In the genomic region with DNA sequence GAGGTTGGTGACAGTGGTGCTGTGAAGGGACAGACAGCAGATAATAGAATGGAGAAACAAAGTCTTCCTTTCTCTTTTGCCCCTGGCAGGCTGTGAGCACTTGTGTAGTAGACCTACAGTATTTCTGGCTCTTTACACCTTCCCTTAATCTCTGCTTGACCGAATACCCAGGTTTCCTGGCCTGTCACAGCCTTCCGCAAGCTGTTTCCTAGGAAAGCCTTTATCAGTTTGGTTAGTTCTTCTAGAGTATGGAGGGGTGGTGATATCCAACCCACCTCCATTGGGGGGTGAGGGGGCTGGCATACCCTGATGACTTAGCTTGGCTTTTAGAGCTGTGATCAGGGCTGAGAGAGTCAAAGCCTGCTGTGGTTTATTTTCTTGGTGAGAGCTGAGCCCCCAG, we compare ENCODE assay signal across 15 mouse cellular contexts. TPM values are rescaled to one million over a fixed set of nuclear protein-coding genes. Genes with fewer than 3 reads are reported as not detected.
DNase-seq lines count a peak whose midpoint lies in the region; ATAC-seq and TF ChIP-seq lines count a peak whose summit lies in the region.
"Had no signal": no experiment of that assay in that cellular context is flagged by ENCODE, and none has a peak within 500 bp of the region (broad histone marks: within the 10 kb centered on the region; RNA-seq: fewer than 3 reads in every experiment).

No protein-coding gene starts in this region.

- H3K9me3 ChIP-seq in heart, embryonic 14.5 days (ENCODE audit: control insufficient read depth, low read length), result no peaks in the 10 kb centered on the region
- no peaks in the 10 kb centered on the region for H3K9me3 ChIP-seq in liver, embryonic 11.5 days (ENCODE audit: control insufficient read depth, low read length)
- H3K9me3 ChIP-seq in neural tube, embryonic 12.5 days, result no peaks in the 10 kb centered on the region
- H3K9me3 ChIP-seq in neural tube, embryonic 15.5 days (replicated peaks), result no peaks in the 10 kb centered on the region
- H3K9me3 ChIP-seq: embryonic facial prominence, embryonic 13.5 days; G1E; midbrain, embryonic 13.5 days had no signal

- no peaks in the 10 kb centered on the region for H3K36me3 ChIP-seq in heart, embryonic 14.5 days (ENCODE audit: control insufficient read depth, insufficient read depth, low read length)
- no peaks in the 10 kb centered on the region for H3K36me3 ChIP-seq in liver, embryonic 11.5 days (ENCODE audit: control insufficient read depth, insufficient read depth, low read length)
- H3K36me3 ChIP-seq in neural tube, embryonic 12.5 days, result no peaks in the 10 kb centered on the region
- no peaks in the 10 kb centered on the region for H3K36me3 ChIP-seq in neural tube, embryonic 15.5 days
- no peaks in the 10 kb centered on the region for H3K36me3 ChIP-seq in thymus, adult 2 months (ENCODE audit: control insufficient read depth, insufficient read depth, low read length)
- H3K36me3 ChIP-seq: embryonic facial prominence, embryonic 13.5 days; G1E; midbrain, embryonic 13.5 days had no signal

- no peak for TF ChIP-seq POLR2A in thymus, adult 2 months (IDR thresholded peaks at IDR 0.05; ENCODE audit: control insufficient read depth, extremely low read depth, insufficient read depth, low read length, poor library complexity)

- H3K4me1 ChIP-seq in heart, embryonic 14.5 days (ENCODE audit: control insufficient read depth in 2 of 2, insufficient read depth in 2 of 2, low read length in 2 of 2), result peaks cover 0 to 2% of the 10 kb centered on the region in 2 experiments; a peak in 2 of 4 replicates
- no peaks in the 10 kb centered on the region for H3K4me1 ChIP-seq in liver, embryonic 11.5 days (replicated peaks; ENCODE audit: control insufficient read depth, insufficient read depth, low read length)
- H3K4me1 ChIP-seq in neural tube, embryonic 12.5 days, result peaks cover 6% of the 10 kb centered on the region; the same call in 1 of the 2 replicates
- peaks cover 11% of the 10 kb centered on the region for H3K4me1 ChIP-seq in neural tube, embryonic 15.5 days
- no peaks in the 10 kb centered on the region for H3K4me1 ChIP-seq in thymus, adult 2 months (replicated peaks; ENCODE audit: control insufficient read depth, insufficient read depth, low read length)

- no peak for DNase-seq in heart, adult 18-20 months
- no peak for DNase-seq in liver, embryonic 11.5 days (ENCODE audit: low spot score)
- no peak for DNase-seq in liver
- no peak for DNase-seq in neural tube, embryonic 10.5 days (ENCODE audit: extremely low spot score, low spot score)
- DNase-seq in thymus, adult 2 months, result no peak
- DNase-seq: adrenal gland, adult 2 months; cerebellum, adult 11-12 months; kidney, adult 18-20 months; kidney, postnatal 36 days had no signal

- WGBS in heart, embryonic 14.5 days, result 30% methylated on average over 2 of the region's 2 CpGs
- WGBS in liver, embryonic 11.5 days, result 33% methylated on average over 2 of the region's 2 CpGs
- 79% methylated on average over 2 of the region's 2 CpGs for WGBS in neural tube, embryonic 12.5 days
- WGBS in neural tube, embryonic 15.5 days, result 80% methylated on average over 2 of the region's 2 CpGs
- 62% methylated on average over 2 of the region's 2 CpGs for WGBS in thymus, adult 2 months

- H3K27ac ChIP-seq in heart, embryonic 14.5 days (replicated peaks in 1 of 2; ENCODE audit: control insufficient read depth in 1 of 2, insufficient read depth in 1 of 2, low read depth in 2 of 2, low read length in 2 of 2), result no peak overlapping the region
- H3K27ac ChIP-seq in liver, embryonic 11.5 days (ENCODE audit: low read depth, low read length), result no peak overlapping the region
- H3K27ac ChIP-seq in neural tube, embryonic 12.5 days, result no peak overlapping the region
- H3K27ac ChIP-seq in neural tube, embryonic 15.5 days (replicated peaks), result no peak overlapping the region
- H3K27ac ChIP-seq in thymus, adult 2 months (ENCODE audit: control insufficient read depth, insufficient read depth, low read length), result no peak overlapping the region
- H3K27ac ChIP-seq: embryonic facial prominence, embryonic 13.5 days; midbrain, embryonic 13.5 days had no signal

- no peaks in the 10 kb centered on the region for H3K27me3 ChIP-seq in heart, embryonic 14.5 days (ENCODE audit: control insufficient read depth, insufficient read depth, low read length)
- 0 out of 2 replicates have a peak, but pooled peaks cover 5% of the 10 kb centered on the region for H3K27me3 ChIP-seq in liver, embryonic 11.5 days (replicated peaks; ENCODE audit: control insufficient read depth, insufficient read depth, low read length)
- 0 out of 2 replicates have a peak, but pooled peaks cover 5% of the 10 kb centered on the region for H3K27me3 ChIP-seq in neural tube, embryonic 12.5 days (replicated peaks)
- H3K27me3 ChIP-seq in neural tube, embryonic 15.5 days (replicated peaks), result peaks cover 4% of the 10 kb centered on the region
- no peaks in the 10 kb centered on the region for H3K27me3 ChIP-seq in thymus, adult 2 months (ENCODE audit: control insufficient read depth, insufficient read depth, low read length)

- no peak for TF ChIP-seq CTCF in thymus, adult 2 months (IDR thresholded peaks at IDR 0.05; ENCODE audit: borderline replicate concordance, control insufficient read depth, extremely low read depth, insufficient read depth, low read length, poor library complexity)

- no peak overlapping the region for H3K4me3 ChIP-seq in heart, embryonic 14.5 days (ENCODE audit: control insufficient read depth in 1 of 2, insufficient read depth in 1 of 2, low read depth in 1 of 2, low read length in 2 of 2)
- H3K4me3 ChIP-seq in liver, embryonic 11.5 days (ENCODE audit: low read depth, low read length), result no peak overlapping the region
- no peak overlapping the region for H3K4me3 ChIP-seq in neural tube, embryonic 12.5 days
- no peak overlapping the region; the same call in 1 of the 2 replicates for H3K4me3 ChIP-seq in neural tube, embryonic 15.5 days (replicated peaks)
- no peak overlapping the region for H3K4me3 ChIP-seq in thymus, adult 2 months (ENCODE audit: control insufficient read depth, insufficient read depth, low read length)

- H3K9ac ChIP-seq in heart, embryonic 14.5 days (ENCODE audit: low read length), result no peak overlapping the region
- no peak overlapping the region for H3K9ac ChIP-seq in liver, embryonic 11.5 days (ENCODE audit: low read depth, low read length)
- no peak overlapping the region for H3K9ac ChIP-seq in neural tube, embryonic 12.5 days
- no peak overlapping the region for H3K9ac ChIP-seq in neural tube, embryonic 15.5 days (replicated peaks)

- no peak for ATAC-seq in heart, embryonic 14.5 days (ENCODE audit: insufficient number of reproducible peaks, insufficient read depth, low FRiP score, low read depth)
- peak; percentile 51 for ATAC-seq in liver, embryonic 11.5 days (replicated peaks; ENCODE audit: low FRiP score)
- ATAC-seq in neural tube, embryonic 12.5 days (ENCODE audit: low FRiP score, low read depth), result no peak
- ATAC-seq in neural tube, embryonic 15.5 days (ENCODE audit: low FRiP score), result no peak

- peak overlapping the region; percentile 94 for H3K4me2 ChIP-seq in heart, embryonic 14.5 days (ENCODE audit: low read length)
- peak overlapping the region; percentile 63; the same call in 1 of the 2 replicates for H3K4me2 ChIP-seq in liver, embryonic 11.5 days
- peak overlapping the region; percentile 98; the same call in 1 of the 2 replicates for H3K4me2 ChIP-seq in neural tube, embryonic 12.5 days (replicated peaks)
- H3K4me2 ChIP-seq in neural tube, embryonic 15.5 days, result peak overlapping the region; percentile 97; the same call in 1 of the 2 replicates

RNA-seq across cellular contexts. Expression of gene Trpc6, which starts 1.3 kb away (rescaled TPM):
- polyA plus RNA-seq in heart, embryonic 14.5 days (2014; fragmentation: Nextera tagmentation; extraction: Ambion mirVana), result 0.59 and 0.92 TPM in 2 replicates
- total RNA-seq in heart, adult 18-20 months (2021), result under 1 TPM; 0.35 to 0.41 TPM
- 4.9 and 5.5 TPM in 2 replicates for polyA plus RNA-seq in liver, embryonic 11.5 days (2014; fragmentation: Nextera tagmentation; extraction: Ambion mirVana)
- 0.83 and 0.93 TPM in 2 replicates for polyA plus RNA-seq in neural tube, embryonic 12.5 days (2016; fragmentation: Nextera tagmentation; extraction: Ambion mirVana)
- polyA plus RNA-seq in neural tube, embryonic 15.5 days (2015; fragmentation: Nextera tagmentation; extraction: Ambion mirVana), result 0.74 and 0.78 TPM in 2 replicates
- 0.08 and 0.17 TPM in 2 replicates for polyA plus RNA-seq in thymus, adult 2 months (2012; rRNA removed)
- total RNA-seq: G1E had no signal
- polyA plus RNA-seq: G1E had no signal
